Mouse (Mus musculus): ENCODE results near the gene 1810037I17Rik.

DNA sequence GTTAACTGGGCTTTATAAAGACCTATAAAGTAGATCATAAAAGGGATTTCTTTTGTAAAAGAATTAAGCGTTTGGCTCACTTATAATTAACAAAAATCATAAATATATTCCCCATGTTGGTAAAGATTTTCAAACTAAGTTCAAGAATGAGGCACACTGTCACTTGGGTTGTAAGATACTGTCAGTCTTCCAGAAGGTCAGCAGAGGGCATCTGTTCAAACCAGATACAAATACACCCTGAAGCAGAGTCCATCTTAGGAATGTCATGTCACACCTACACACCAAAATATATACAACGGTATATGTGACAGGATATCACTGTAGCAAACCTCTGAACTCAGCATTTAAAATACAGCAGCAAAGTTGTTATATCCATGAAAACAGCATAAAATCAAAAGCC is 26.1 kb downstream of the 1810037I17Rik start:
- TF ChIP-seq CTCF (IDR thresholded peaks at IDR 0.05; ENCODE audit: borderline replicate concordance, insufficient read depth, low read depth, low read length): no peak
- TF ChIP-seq POLR2A (IDR thresholded peaks at IDR 0.05; ENCODE audit: borderline replicate concordance, insufficient read depth, low read length): no peak

Measured in cerebellum, adult 2 months (tissue).